Mouse (Mus musculus): ENCODE results near the gene Krtap22-2. TPM values are rescaled to one million over a fixed set of nuclear protein-coding genes. Genes with fewer than 3 reads are reported as not detected.
"Not testable (repeated sequence)": the region's sequence is repeated elsewhere in the genome, so short reads cannot be mapped to it uniquely, and the experiment has no call there.

Krtap22-2 gene
- not detected for total RNA-seq (2021)
- long read RNA-seq, experiment 1 = 0 reads
- long read RNA-seq, experiment 2 = 0 reads

- DNase-seq (ENCODE audit: low spot score in 2 of 2) = no peak
These were observed at the start of gene Krtap22-2 for GRCm38 (mm10) chr16:89010659-89011058. Krtap22-2 (minus strand) TSS chr16:89010759.

- DNase-seq (ENCODE audit: low spot score in 2 of 2) = no peak
These were observed 37.2 kb upstream of the Krtap22-2 start, which contains the start of gene Krtap6-5 for GRCm38 (mm10) chr16:89047783-89048182. Krtap6-5 (minus strand) TSS chr16:89047883.

- not testable (repeated sequence) for DNase-seq (ENCODE audit: low spot score in 2 of 2)
These were observed 30.8 kb upstream of the Krtap22-2 start, which contains the start of gene Gm10228 for GRCm38 (mm10) chr16:89041372-89041771. Gm10228 (minus strand) TSS chr16:89041472.

GRCm38 (mm10) chr16:89031399-89031798 is 20.8 kb upstream of the Krtap22-2 start, which contains the start of gene Krtap6-1:
Krtap6-1 (plus strand) TSS chr16:89031699.
- DNase-seq (ENCODE audit: low spot score in 2 of 2) = not testable (repeated sequence)

- DNase-seq (ENCODE audit: low spot score in 2 of 2) = not testable (repeated sequence)
These were observed 4.4 kb upstream of the Krtap22-2 start, which contains the start of gene Gm10229 for GRCm38 (mm10) chr16:89014984-89015383. Gm10229 (plus strand) TSS chr16:89015284.

GRCm38 (mm10) chr16:89013973-89014372 is 3.4 kb upstream of the Krtap22-2 start:
- no peak for DNase-seq (ENCODE audit: low spot score in 2 of 2)

GRCm38 (mm10) chr16:88962773-88963172 is 47.8 kb downstream of the Krtap22-2 start, which contains the start of gene Krtap16-3:
Krtap16-3 (minus strand) TSS chr16:88962873.
- DNase-seq (ENCODE audit: low spot score in 2 of 2) = no peak

Other genes with a start within 250 kb of the Krtap22-2 start
- not detected for gene 2310057N15Rik, start 236.6 kb downstream of the Krtap22-2 start, total RNA-seq (2021)
- not detected for gene Gm5965, start 232.9 kb downstream of the Krtap22-2 start, total RNA-seq (2021)
- gene Gm20741, start 198.5 kb downstream of the Krtap22-2 start, total RNA-seq (2021) = not detected
- not detected for gene Krtap15, start 190.5 kb downstream of the Krtap22-2 start, total RNA-seq (2021)
- gene Krtap14, start 184.6 kb downstream of the Krtap22-2 start, total RNA-seq (2021) = not detected
- not detected for gene Krtap19-1, start 141.3 kb downstream of the Krtap22-2 start, total RNA-seq (2021)
- not detected for gene Krtap19-2, start 136.5 kb downstream of the Krtap22-2 start, total RNA-seq (2021)
- gene Krtap19-3, start 132.7 kb downstream of the Krtap22-2 start, total RNA-seq (2021) = not detected
- gene Krtap19-4, start 125.7 kb downstream of the Krtap22-2 start, total RNA-seq (2021) = not detected
- not detected for gene Krtap19-5, start 114.3 kb downstream of the Krtap22-2 start, total RNA-seq (2021)
- not detected for gene Krtap19-9b, start 78.5 kb downstream of the Krtap22-2 start, total RNA-seq (2021)
- not detected for gene Krtap16-3, start 47.9 kb downstream of the Krtap22-2 start, total RNA-seq (2021)
- gene Gm10229, start 4.5 kb upstream of the Krtap22-2 start, total RNA-seq (2021) = not detected
- gene Krtap6-1, start 20.9 kb upstream of the Krtap22-2 start, total RNA-seq (2021) = not detected
- not detected for gene Gm10228, start 30.7 kb upstream of the Krtap22-2 start, total RNA-seq (2021)
- not detected for gene Krtap6-5, start 37.1 kb upstream of the Krtap22-2 start, total RNA-seq (2021)
- gene 1110025L11Rik, start 53.2 kb upstream of the Krtap22-2 start, total RNA-seq (2021) = not detected
- not detected for gene Krtap6-3, start 73.3 kb upstream of the Krtap22-2 start, total RNA-seq (2021)
- gene Gm6358, start 130.1 kb upstream of the Krtap22-2 start, total RNA-seq (2021) = not detected
- not detected for gene Gm10061, start 140.3 kb upstream of the Krtap22-2 start, total RNA-seq (2021)
- not detected for gene Gm9789, start 147.2 kb upstream of the Krtap22-2 start, total RNA-seq (2021)
- gene Gm7735, start 158.7 kb upstream of the Krtap22-2 start, total RNA-seq (2021) = not detected
- gene 1110057P08Rik, start 164.0 kb upstream of the Krtap22-2 start, total RNA-seq (2021) = not detected
- not detected for gene Krtap20-2, start 195.1 kb upstream of the Krtap22-2 start, total RNA-seq (2021)

All from adrenal gland, adult 18-20 months (tissue).